Mouse (Mus musculus): Measurements from ENCODE around the gene Cep83. TPM values are rescaled to one million over a fixed set of nuclear protein-coding genes. Genes with fewer than 3 reads are reported as not detected.

Gene Cep83
- total and polyA plus RNA-seq, 3 experiments, result 23.9 to 231 (median 25.9) TPM

- DNase-seq (ENCODE audit: low read depth, low spot score), result peak; percentile 67
- peak; percentile 32; the same call in 1 of the 2 replicates for TF ChIP-seq ETS1 (IDR thresholded peaks at IDR 0.05; ENCODE audit: low read depth, low read length)
- no peak for TF ChIP-seq ZC3H11A (IDR thresholded peaks at IDR 0.05; ENCODE audit: low read depth, low read length)
- no peaks in the 10 kb centered on the region; a peak in 1 of 4 replicates for H3K4me1 ChIP-seq (ENCODE audit: control insufficient read depth in 1 of 2, insufficient read depth in 2 of 2, low read length in 2 of 2)
- H3K27ac ChIP-seq (ENCODE audit: control insufficient read depth, low read depth, low read length), result no peak overlapping the region
- no peak overlapping the region for H3K4me3 ChIP-seq (ENCODE audit: control insufficient read depth in 1 of 2, insufficient read depth in 1 of 2, low read depth in 2 of 2, low read length in 2 of 2)
- H3K36me3 ChIP-seq (ENCODE audit: control insufficient read depth in 1 of 2, insufficient read depth in 2 of 2, low read length in 2 of 2), result no peaks in the 10 kb centered on the region; a peak in 2 of 4 replicates
- no peak overlapping the region for H3K9ac ChIP-seq (ENCODE audit: control insufficient read depth, low read depth, low read length, poor library complexity, severe bottlenecking)
- no peaks in the 10 kb centered on the region for H3K9me3 ChIP-seq (replicated peaks; ENCODE audit: insufficient read depth, low read length)
- H3K27me3 ChIP-seq (ENCODE audit: control insufficient read depth in 1 of 2, insufficient read depth in 2 of 2, low read length in 2 of 2), result no peaks in the 10 kb centered on the region
- no peaks in the 10 kb centered on the region for H3K79me2 ChIP-seq (ENCODE audit: control insufficient read depth, insufficient read depth, low read length, poor library complexity)
Observed at GRCm38 (mm10) chr10:94771496-94771895, 83.0 kb downstream of the Cep83 start.

GRCm38 (mm10) chr10:94777576-94777975 lies 89.1 kb downstream of the Cep83 start:
- peaks cover 0 to 22% of the 10 kb centered on the region in 2 experiments; a peak in 3 of 4 replicates for H3K36me3 ChIP-seq (ENCODE audit: control insufficient read depth in 1 of 2, insufficient read depth in 2 of 2, low read length in 2 of 2)
- no peaks in the 10 kb centered on the region for H3K27me3 ChIP-seq (ENCODE audit: control insufficient read depth in 1 of 2, insufficient read depth in 2 of 2, low read length in 2 of 2)
- TF ChIP-seq ZC3H11A (IDR thresholded peaks at IDR 0.05; ENCODE audit: low read depth, low read length), result no peak
- no peaks in the 10 kb centered on the region for H3K79me2 ChIP-seq (ENCODE audit: control insufficient read depth, insufficient read depth, low read length, poor library complexity)
- no peak for DNase-seq (ENCODE audit: low read depth, low spot score)
- H3K9me3 ChIP-seq (replicated peaks; ENCODE audit: insufficient read depth, low read length), result no peaks in the 10 kb centered on the region
- no peak overlapping the region for H3K9ac ChIP-seq (ENCODE audit: control insufficient read depth, low read depth, low read length, poor library complexity, severe bottlenecking)
- no peak overlapping the region for H3K4me3 ChIP-seq (ENCODE audit: control insufficient read depth in 1 of 2, insufficient read depth in 1 of 2, low read depth in 2 of 2, low read length in 2 of 2)
- H3K27ac ChIP-seq (ENCODE audit: control insufficient read depth, low read depth, low read length), result no peak overlapping the region
- H3K4me1 ChIP-seq (ENCODE audit: control insufficient read depth in 1 of 2, insufficient read depth in 2 of 2, low read length in 2 of 2), result peaks cover 8 to 20% of the 10 kb centered on the region in 2 experiments

- H3K9ac ChIP-seq (ENCODE audit: control insufficient read depth, low read depth, low read length, poor library complexity, severe bottlenecking), result no peak overlapping the region
- H3K27ac ChIP-seq (ENCODE audit: control insufficient read depth, low read depth, low read length), result no peak overlapping the region
- H3K36me3 ChIP-seq (ENCODE audit: control insufficient read depth in 1 of 2, insufficient read depth in 2 of 2, low read length in 2 of 2), result peaks cover 0 to 22% of the 10 kb centered on the region in 2 experiments; a peak in 3 of 4 replicates
- no peak for TF ChIP-seq KAT2A (conservative IDR thresholded peaks at IDR 0.05; ENCODE audit: low read depth, low read length)
- no peak for TF ChIP-seq ZMIZ1 (IDR thresholded peaks at IDR 0.05; ENCODE audit: low read depth, low read length)
- TF ChIP-seq E2F4 (IDR thresholded peaks at IDR 0.05; ENCODE audit: borderline replicate concordance, low read depth, low read length), result no peak
- TF ChIP-seq ZKSCAN1 (IDR thresholded peaks at IDR 0.05; ENCODE audit: low read depth, low read length), result no peak
- 0 out of 2 replicates have a peak, but pooled peaks have one; percentile 39 for TF ChIP-seq ZNF384 (IDR thresholded peaks at IDR 0.05; ENCODE audit: low read depth, low read length)
- 0 out of 2 replicates have a peak, but pooled peaks have one; percentile 18 for TF ChIP-seq GATA1 (IDR thresholded peaks at IDR 0.05; ENCODE audit: low read depth, low read length)
- no peak for TF ChIP-seq SIN3A (IDR thresholded peaks at IDR 0.05; ENCODE audit: low read length)
- no peak for TF ChIP-seq TAL1 (IDR thresholded peaks at IDR 0.05; ENCODE audit: low read length)
- no peak for TF ChIP-seq TCF12 (IDR thresholded peaks at IDR 0.05; ENCODE audit: low read depth, low read length)
- peak; percentile 52; the same call in 1 of the 2 replicates for TF ChIP-seq MYB (IDR thresholded peaks at IDR 0.05; ENCODE audit: low read depth, low read length)
- TF ChIP-seq MAZ (IDR thresholded peaks at IDR 0.05; ENCODE audit: low read depth, low read length), result no peak
- TF ChIP-seq NRF1 (IDR thresholded peaks at IDR 0.05; ENCODE audit: insufficient read depth, low read depth, low read length, poor library complexity, severe bottlenecking), result no peak
- TF ChIP-seq EP300 (IDR thresholded peaks at IDR 0.05; ENCODE audit: low read depth in 1 of 2, low read length in 2 of 2), result peak in 1 of 2 experiments; percentile 70; a peak in 2 of 4 replicates
- TF ChIP-seq SMC3 (IDR thresholded peaks at IDR 0.05; ENCODE audit: low read depth, low read length), result no peak
- no peak overlapping the region for H3K4me3 ChIP-seq (ENCODE audit: control insufficient read depth in 1 of 2, insufficient read depth in 1 of 2, low read depth in 2 of 2, low read length in 2 of 2)
- no peaks in the 10 kb centered on the region for H3K27me3 ChIP-seq (ENCODE audit: control insufficient read depth in 1 of 2, insufficient read depth in 2 of 2, low read length in 2 of 2)
- H3K4me1 ChIP-seq (ENCODE audit: control insufficient read depth in 1 of 2, insufficient read depth in 2 of 2, low read length in 2 of 2), result peaks cover 8 to 20% of the 10 kb centered on the region in 2 experiments
- no peaks in the 10 kb centered on the region for H3K9me3 ChIP-seq (replicated peaks; ENCODE audit: insufficient read depth, low read length)
- peak; percentile 18 for DNase-seq (ENCODE audit: low read depth, low spot score)
- H3K79me2 ChIP-seq (ENCODE audit: control insufficient read depth, insufficient read depth, low read length, poor library complexity), result no peaks in the 10 kb centered on the region
Observed at GRCm38 (mm10) chr10:94779319-94779718, 90.9 kb downstream of the Cep83 start.

Data from MEL (cell line).